Mouse (Mus musculus) ES-Bruce4 (cell line): ENCODE measurements around the gene Eif5b.

ENCODE experiments used
- CTCF ChIP-seq: IDR thresholded peaks from one replicate; pipeline ENCODE4 v1.8.1; 2011; ENCODE audit warnings: low read depth, low read length
- EP300 ChIP-seq: IDR thresholded peaks from 2 replicates; pipeline ENCODE4 v1.6.1; 2011; ENCODE audit warnings: low read depth, low read length; ENCODE audit not compliant: insufficient read depth
- POLR2A ChIP-seq: IDR thresholded peaks from one replicate; pipeline ENCODE4 v1.8.1; 2011; ENCODE audit warnings: low read length; ENCODE audit not compliant: insufficient read depth

DNA sequence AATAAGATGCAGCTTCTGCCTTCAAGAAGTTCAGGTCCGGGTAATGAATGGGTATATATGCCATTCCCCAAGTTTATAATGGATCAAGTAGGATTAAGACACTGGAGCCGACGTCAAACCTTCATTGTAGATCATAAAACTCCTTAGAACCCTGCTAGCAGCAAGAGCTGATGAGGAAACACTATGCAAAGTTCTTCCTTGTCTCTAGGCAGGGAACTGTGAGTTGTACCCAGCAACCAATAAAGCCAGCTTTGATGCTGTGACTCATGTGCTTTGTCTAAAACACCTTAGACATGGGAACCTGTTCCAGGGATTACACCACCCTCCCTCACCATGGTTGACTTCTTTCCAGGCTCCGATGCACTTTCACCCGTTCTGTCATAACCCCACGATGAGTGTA is 29.1 kb upstream of the Eif5b start:
- TF ChIP-seq CTCF (no peak), POLR2A (no peak), EP300 (no peak)
